Mouse (Mus musculus) liver (tissue): ENCODE measurements at regions not wholly inside any gene's neighbourhood (a gene's known extent, or its start where the extent isn't known, plus 50 kb on each side); places are given as distances from the start of the nearest gene placed in this dataset.
"Not testable (repeated sequence)": the region's sequence is repeated elsewhere in the genome, so short reads cannot be mapped to it uniquely, and the experiment has no call there.

ENCODE experiments used
- DNase-seq: peaks from one replicate; pipeline ENCODE4 v3.0.0-alpha.2; 2020; ENCODE audit warnings: mixed read lengths

DNA sequence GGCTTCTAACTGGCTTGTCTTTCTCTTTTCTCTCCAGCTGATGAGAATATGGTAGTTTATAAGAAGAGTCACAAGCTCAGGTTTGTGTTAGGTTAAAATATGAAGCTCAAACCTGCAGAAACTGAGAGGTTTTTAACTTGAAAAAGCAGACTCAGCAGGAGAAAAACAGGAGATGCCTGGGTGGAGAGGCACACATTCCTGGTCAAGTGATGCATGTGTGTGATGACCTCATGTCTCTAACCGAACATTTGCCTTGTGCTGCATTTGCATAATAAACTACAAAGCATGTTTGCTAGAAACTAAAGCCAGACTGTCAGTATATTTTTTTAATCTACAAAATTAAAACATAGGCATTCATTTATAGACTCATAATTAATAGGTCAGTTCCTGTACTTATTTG, 182.2 kb upstream of the Ctso start:
- DNase-seq, result no peak

- DNase-seq, result no peak
Observed at GRCm38 (mm10) chr3:81752955-81753354, 179.4 kb upstream of the Ctso start.

- no peak for DNase-seq
Observed at GRCm38 (mm10) chr3:81760383-81760782, 172.0 kb upstream of the Ctso start.

GRCm38 (mm10) chr3:81760914-81761313, 171.5 kb upstream of the Ctso start:
- no peak for DNase-seq

DNA sequence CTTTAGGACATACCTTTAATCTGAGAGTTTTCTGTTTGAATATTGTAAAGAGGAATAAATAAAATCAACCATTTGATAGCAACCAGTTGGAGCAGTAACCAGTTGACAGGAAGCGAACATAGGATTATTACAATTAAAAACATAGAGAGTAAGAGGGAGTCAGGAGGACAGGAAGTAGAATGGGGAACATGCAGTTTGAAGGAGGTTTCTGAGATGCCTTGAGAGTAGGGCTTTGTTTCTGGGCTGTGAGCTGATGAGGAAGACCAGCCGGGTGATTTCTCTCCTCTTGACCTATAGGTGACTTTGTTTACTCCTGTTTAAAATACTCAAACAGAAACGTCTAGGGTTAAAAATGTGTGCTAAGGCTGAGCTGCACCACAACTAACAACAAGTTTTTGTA, 160.6 kb upstream of the Ctso start:
- no peak for DNase-seq

DNA sequence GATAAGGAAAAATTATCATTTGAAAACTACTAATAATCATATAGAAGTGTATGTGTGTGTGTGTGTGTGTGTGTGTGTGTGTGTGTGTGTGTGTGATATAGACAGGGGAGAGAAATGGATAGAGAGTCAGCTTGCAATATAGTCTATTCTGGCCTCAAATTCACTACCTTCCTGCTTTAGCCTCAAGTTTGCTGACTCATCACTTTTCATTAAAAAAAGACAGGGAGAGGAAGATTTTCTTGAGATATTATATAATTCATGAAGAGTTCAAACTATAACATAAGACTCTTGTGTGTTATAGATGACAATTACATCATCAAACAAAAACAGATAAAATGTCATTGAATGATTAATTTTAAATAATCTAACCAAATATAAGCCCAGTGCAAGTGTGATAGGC, 159.4 kb upstream of the Ctso start:
- DNase-seq, result no peak

- DNase-seq, result no peak
Observed at GRCm38 (mm10) chr3:81782081-81782480, 150.3 kb upstream of the Ctso start.

GRCm38 (mm10) chr3:81782921-81783541, 149.4 kb upstream of the Ctso start:
- DNase-seq, result peak; percentile 4

- DNase-seq, result no peak
Observed at GRCm38 (mm10) chr3:81788915-81789314, 143.5 kb upstream of the Ctso start.

- DNase-seq, result no peak
Observed at GRCm38 (mm10) chr3:81789664-81790063, 142.7 kb upstream of the Ctso start.

DNA sequence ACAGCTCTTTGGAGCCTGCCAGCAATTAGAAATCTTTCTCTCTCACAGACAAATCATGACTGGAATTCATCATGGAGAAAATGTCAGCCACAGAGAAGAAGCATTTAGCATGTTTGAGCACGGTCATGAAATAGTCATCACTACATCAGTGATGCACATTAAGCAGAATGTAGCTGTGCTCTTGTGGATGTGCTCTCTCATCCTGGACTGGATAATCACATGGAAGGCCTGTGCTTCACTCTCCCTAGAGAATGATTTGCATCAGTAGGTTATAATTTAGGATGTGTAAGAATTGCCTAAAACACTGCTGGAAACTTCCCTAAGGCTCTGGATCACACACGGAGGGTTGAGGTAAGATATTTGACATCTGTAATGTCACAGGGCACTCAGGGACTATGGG, 130.3 kb upstream of the Ctso start:
- DNase-seq, result no peak

GRCm38 (mm10) chr3:81805745-81806144, 126.7 kb upstream of the Ctso start:
- no peak for DNase-seq

DNA sequence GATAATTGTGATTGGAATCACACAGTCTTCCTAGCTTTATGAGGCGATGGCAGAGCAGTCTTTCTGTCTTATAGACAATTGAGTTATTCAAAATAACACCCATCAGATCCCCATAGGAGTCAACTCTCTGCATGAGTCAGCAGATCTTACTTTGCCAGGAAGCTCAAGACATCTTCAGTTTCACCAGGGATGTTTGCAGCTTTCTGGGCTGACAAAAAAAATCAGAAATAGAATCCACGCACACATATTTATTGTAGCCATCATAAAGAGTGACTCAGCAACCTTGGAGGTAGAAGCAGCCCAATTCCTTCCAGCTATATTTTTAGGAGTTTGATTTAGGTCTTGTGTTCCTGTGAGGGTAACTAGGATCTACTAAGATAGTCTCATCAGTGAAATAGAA, 122.8 kb upstream of the Ctso start:
- DNase-seq, result no peak

DNA sequence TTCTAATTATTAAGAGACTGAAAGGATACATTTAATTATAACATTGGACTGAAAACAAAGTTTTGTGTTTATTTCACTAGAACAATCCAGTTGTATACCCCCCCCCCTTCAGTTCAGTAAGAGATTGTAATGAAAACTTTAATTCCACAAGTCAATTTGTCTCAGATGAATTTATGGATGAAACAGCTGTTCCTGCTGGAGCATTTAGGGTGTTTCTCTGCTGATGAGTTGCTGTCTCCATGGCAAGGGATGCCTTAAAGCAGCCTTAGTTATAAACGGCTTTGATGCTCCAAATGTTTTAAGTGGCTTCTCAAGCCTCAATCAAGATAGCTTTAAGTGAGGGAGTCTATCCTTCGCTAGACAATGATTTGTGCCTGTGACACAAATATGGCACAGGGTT, 112.1 kb upstream of the Ctso start:
- DNase-seq, result no peak

GRCm38 (mm10) chr3:81829525-81829924, 102.9 kb upstream of the Ctso start:
- no peak for DNase-seq

DNA sequence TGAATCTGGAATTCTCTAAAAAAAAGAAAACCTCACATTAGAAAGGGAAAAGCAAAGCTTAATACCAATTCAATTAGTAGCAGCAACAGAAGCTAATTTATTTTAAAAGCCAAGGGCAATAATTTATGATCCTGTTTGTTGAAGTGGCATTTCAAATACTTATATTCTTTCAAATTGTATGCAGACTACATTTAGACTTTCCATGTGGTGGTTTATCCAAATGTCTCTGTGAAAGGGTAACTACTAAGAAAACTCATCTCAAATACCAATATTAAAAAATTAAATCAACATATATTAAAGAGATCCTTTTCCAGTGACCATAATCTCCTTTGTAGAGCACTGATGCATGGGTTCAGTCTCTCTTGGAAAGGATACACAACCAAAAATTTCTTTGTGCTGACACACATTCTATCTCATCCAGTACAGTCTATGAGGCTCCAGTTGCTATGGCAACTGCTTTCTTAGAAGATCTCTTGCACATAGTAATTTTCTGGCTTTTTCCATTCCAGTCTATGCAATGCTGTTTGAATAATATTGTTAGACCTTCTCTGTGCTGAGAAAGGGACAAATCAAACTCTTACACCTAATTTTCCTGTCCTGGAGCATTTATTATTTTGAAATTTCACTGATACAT, 102.3 kb upstream of the Ctso start:
- DNase-seq, result no peak

GRCm38 (mm10) chr3:81835380-81836157, 96.8 kb upstream of the Ctso start:
- DNase-seq, result peak; percentile 36

GRCm38 (mm10) chr3:81836478-81836877, 95.9 kb upstream of the Ctso start:
- no peak for DNase-seq

GRCm38 (mm10) chr3:81838121-81838520, 94.3 kb upstream of the Ctso start:
- DNase-seq, result not testable (repeated sequence)

- no peak for DNase-seq
Observed at GRCm38 (mm10) chr3:81864487-81864886, 67.9 kb upstream of the Ctso start.
